Mouse (Mus musculus): ENCODE measurements around the gene Mmd2.

The Mmd2 gene

GRCm38 (mm10) chr5:142608989-142609325 lies 357 bp upstream of the Mmd2 start:
- DNase-seq (ENCODE audit: extremely low read depth, low read depth, low spot score), result no peak

- DNase-seq (ENCODE audit: extremely low read depth, low read depth, low spot score), result no peak
Measured at GRCm38 (mm10) chr5:142605288-142605687, 3.3 kb downstream of the Mmd2 start.

- no peak for DNase-seq (ENCODE audit: extremely low read depth, low read depth, low spot score)
Measured at GRCm38 (mm10) chr5:142604379-142604778, 4.2 kb downstream of the Mmd2 start.

- no peak for DNase-seq (ENCODE audit: extremely low read depth, low read depth, low spot score)
Measured at GRCm38 (mm10) chr5:142597648-142598390, 10.8 kb downstream of the Mmd2 start.

- no peak for DNase-seq (ENCODE audit: extremely low read depth, low read depth, low spot score)
Measured at GRCm38 (mm10) chr5:142596723-142597122, 11.9 kb downstream of the Mmd2 start.

GRCm38 (mm10) chr5:142595698-142596097 lies 12.9 kb downstream of the Mmd2 start:
- no peak for DNase-seq (ENCODE audit: extremely low read depth, low read depth, low spot score)

- DNase-seq (ENCODE audit: extremely low read depth, low read depth, low spot score), result no peak
Measured at GRCm38 (mm10) chr5:142590953-142591616, 17.5 kb downstream of the Mmd2 start.

GRCm38 (mm10) chr5:142583616-142584126 lies 24.9 kb downstream of the Mmd2 start:
- DNase-seq (ENCODE audit: extremely low read depth, low read depth, low spot score), result no peak

- DNase-seq (ENCODE audit: extremely low read depth, low read depth, low spot score), result no peak
Measured at GRCm38 (mm10) chr5:142581517-142581916, 27.1 kb downstream of the Mmd2 start.

- DNase-seq (ENCODE audit: extremely low read depth, low read depth, low spot score), result no peak
Measured at GRCm38 (mm10) chr5:142578192-142578591, 30.4 kb downstream of the Mmd2 start.

GRCm38 (mm10) chr5:142576832-142577231 lies 31.8 kb downstream of the Mmd2 start:
- DNase-seq (ENCODE audit: extremely low read depth, low read depth, low spot score), result no peak

GRCm38 (mm10) chr5:142574323-142575057 lies 34.1 kb downstream of the Mmd2 start:
- DNase-seq (ENCODE audit: extremely low read depth, low read depth, low spot score), result no peak

- DNase-seq (ENCODE audit: extremely low read depth, low read depth, low spot score), result no peak
Measured at GRCm38 (mm10) chr5:142564606-142565005, 44.0 kb downstream of the Mmd2 start.

GRCm38 (mm10) chr5:142560261-142560660 lies 48.3 kb downstream of the Mmd2 start:
- no peak for DNase-seq (ENCODE audit: extremely low read depth, low read depth, low spot score)

- DNase-seq (ENCODE audit: extremely low read depth, low read depth, low spot score), result no peak
Measured at GRCm38 (mm10) chr5:142557397-142558067, 51.1 kb downstream of the Mmd2 start.

GRCm38 (mm10) chr5:142556721-142557120 lies 51.9 kb downstream of the Mmd2 start:
- no peak for DNase-seq (ENCODE audit: extremely low read depth, low read depth, low spot score)

GRCm38 (mm10) chr5:142555866-142556265 lies 52.7 kb downstream of the Mmd2 start:
- DNase-seq (ENCODE audit: extremely low read depth, low read depth, low spot score), result no peak

- peak; percentile 52 for DNase-seq (ENCODE audit: extremely low read depth, low read depth, low spot score)
Measured at GRCm38 (mm10) chr5:142550706-142551652, 57.6 kb downstream of the Mmd2 start, which contains the start of gene Radil. Gene Radil, minus strand, starts transcription at chr5:142551098.

- no peak for DNase-seq (ENCODE audit: extremely low read depth, low read depth, low spot score)
Measured at GRCm38 (mm10) chr5:142549961-142550705, 58.5 kb downstream of the Mmd2 start.
